Mouse (Mus musculus) embryonic facial prominence, embryonic 12.5 days (tissue): Measurements from ENCODE around the gene Cap2. TPM values are rescaled to one million over a fixed set of nuclear protein-coding genes. Genes with fewer than 3 reads are reported as not detected.

Experiments
- ATAC-seq: fragments of 200-750 bp; cut with Nextera tagmentation; 2 replicates; pipeline ENCODE4 v1.8.0; 2017; ENCODE audit not compliant: insufficient number of reproducible peaks, insufficient read depth, low FRiP score, low TSS enrichment
- H3K27ac ChIP-seq: fragments of 300-500 bp; sonication (generic); 2 replicates; pipeline ENCODE4 v1.5.1; 2016; ENCODE audit warnings: mild to moderate bottlenecking
- H3K27me3 ChIP-seq: fragments of 300-500 bp; sonication (generic); 2 replicates; pipeline ENCODE4 v1.6.1; 2016; ENCODE audit warnings: mild to moderate bottlenecking, moderate library complexity
- H3K36me3 ChIP-seq: fragments of 300-500 bp; sonication (generic); 2 replicates; pipeline ENCODE4 v1.6.1; 2016; ENCODE audit warnings: mild to moderate bottlenecking
- H3K4me1 ChIP-seq: fragments of 300-500 bp; sonication (generic); 2 replicates; pipeline ENCODE4 v1.6.1; 2016
- H3K4me2 ChIP-seq: fragments of 300-500 bp; sonication (generic); replicated peaks from 2 replicates; pipeline ENCODE4 v1.6.1; 2016; ENCODE audit warnings: mild to moderate bottlenecking, moderate library complexity
- H3K4me3 ChIP-seq: fragments of 300-500 bp; sonication (generic); 2 replicates; pipeline ENCODE4 v1.5.1; 2016; ENCODE audit warnings: mild to moderate bottlenecking
- H3K9ac ChIP-seq: fragments of 300-500 bp; sonication (generic); 2 replicates; pipeline ENCODE4 v1.6.1; 2016; ENCODE audit warnings: mild to moderate bottlenecking, moderate library complexity
- H3K9me3 ChIP-seq: fragments of 300-500 bp; sonication (generic); 2 replicates; pipeline ENCODE4 v1.6.1; 2016; ENCODE audit warnings: mild to moderate bottlenecking, moderate library complexity
- WGBS: fragments of 180-500 bp; shearing (Covaris S2); methylation state at CpG from one replicate; pipeline ENCODE4 v1.1.7; 2016; 5-methylcytosine and 5-hydroxymethylcytosine counted together
- polyA plus RNA-seq: library from polyadenylated mRNA; unstranded; fragments of >200 nt; fragmentation: Nextera tagmentation; extraction: Ambion mirVana; gene quantifications from 2 replicates; pipeline ENCODE4 v1.2.1, GENCODE M21; 2016

Cap2 gene
- polyA plus RNA-seq, 1 experiment from 2014 or later, result 12.4 TPM

DNA sequence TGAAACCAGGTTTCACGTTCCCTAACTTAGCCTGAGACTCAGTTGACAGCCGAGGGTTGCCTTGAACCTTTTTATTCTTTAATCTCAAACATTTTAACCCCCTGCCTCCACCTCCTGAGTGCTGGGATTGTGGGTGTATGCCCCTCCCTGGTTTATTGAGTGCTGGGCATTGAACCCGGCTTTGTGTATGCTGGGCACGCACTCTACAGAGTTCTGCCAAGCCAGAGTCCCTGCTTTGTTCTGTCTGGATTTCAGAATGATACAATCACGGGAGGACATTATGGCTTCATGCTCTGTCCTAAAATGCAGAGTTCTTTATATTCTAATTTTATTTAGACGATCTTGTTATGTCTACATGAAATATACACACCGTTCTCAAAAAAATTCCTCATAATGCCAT lies 41.1 kb downstream of the Cap2 start:
- Histone ChIP-seq H3K27ac (no peak overlapping the region), H3K4me1 (no peaks in the 10 kb centered on the region), H3K4me3 (no peak overlapping the region), H3K36me3 (no peaks in the 10 kb centered on the region), H3K27me3 (no peaks in the 10 kb centered on the region), H3K4me2 (no peak overlapping the region), H3K9ac (no peak overlapping the region), H3K9me3 (no peaks in the 10 kb centered on the region)
- no peak for ATAC-seq
- WGBS, result 87% methylated on average over 7 of the region's 7 CpGs

DNA sequence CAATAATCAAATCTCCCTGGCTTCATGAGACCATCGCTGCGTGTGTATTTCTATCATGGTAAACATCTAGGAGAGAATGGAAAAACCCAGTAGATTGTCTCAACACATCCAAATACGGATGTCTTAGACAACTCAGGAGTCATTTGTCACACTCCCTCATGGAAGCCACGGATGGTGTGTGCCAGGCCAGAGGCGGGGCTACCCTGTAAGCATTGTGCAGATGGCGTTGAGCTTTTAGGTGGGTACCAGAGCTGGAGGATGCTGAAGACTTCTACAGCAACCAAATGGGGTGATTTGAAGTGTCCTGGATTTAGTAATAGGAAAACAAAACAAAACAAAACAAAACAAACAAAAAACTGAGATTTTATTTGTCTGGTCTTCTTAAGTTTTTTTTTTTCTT lies 43.0 kb downstream of the Cap2 start:
- no peaks in the 10 kb centered on the region for H3K27me3 ChIP-seq
- H3K4me1 ChIP-seq, result no peaks in the 10 kb centered on the region
- no peaks in the 10 kb centered on the region for H3K36me3 ChIP-seq
- no peak overlapping the region for H3K9ac ChIP-seq
- H3K9me3 ChIP-seq, result no peaks in the 10 kb centered on the region
- no peak overlapping the region for H3K4me2 ChIP-seq
- H3K27ac ChIP-seq, result no peak overlapping the region
- ATAC-seq, result no peak
- H3K4me3 ChIP-seq, result no peak overlapping the region
- WGBS, result 81% methylated on average over 6 of the region's 6 CpGs

DNA sequence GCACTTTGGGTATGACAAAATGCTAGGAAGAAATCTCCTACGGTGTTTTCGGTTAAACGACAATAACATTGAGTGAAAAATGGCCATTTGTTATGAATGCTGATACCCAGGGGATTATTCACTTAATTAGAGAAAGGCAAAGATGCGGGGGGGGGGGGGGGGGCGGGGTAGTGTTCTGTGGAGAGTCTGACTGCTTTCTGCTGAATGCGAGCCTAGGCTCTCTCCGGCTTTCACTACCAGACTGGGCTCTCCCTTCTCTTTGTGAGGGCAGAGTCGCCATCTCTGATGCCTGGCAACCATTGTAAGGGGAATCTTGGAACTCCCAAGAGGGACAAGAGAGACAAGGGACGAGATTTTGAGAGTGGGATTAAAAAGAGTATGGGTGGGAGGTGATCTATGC lies 43.4 kb downstream of the Cap2 start:
- Histone ChIP-seq H3K4me1 (no peaks in the 10 kb centered on the region), H3K9me3 (no peaks in the 10 kb centered on the region), H3K9ac (no peak overlapping the region), H3K27me3 (no peaks in the 10 kb centered on the region), H3K27ac (no peak overlapping the region), H3K4me2 (no peak overlapping the region), H3K4me3 (no peak overlapping the region), H3K36me3 (no peaks in the 10 kb centered on the region)
- ATAC-seq, result no peak
- WGBS, result 34% methylated on average over 9 of the region's 9 CpGs

DNA sequence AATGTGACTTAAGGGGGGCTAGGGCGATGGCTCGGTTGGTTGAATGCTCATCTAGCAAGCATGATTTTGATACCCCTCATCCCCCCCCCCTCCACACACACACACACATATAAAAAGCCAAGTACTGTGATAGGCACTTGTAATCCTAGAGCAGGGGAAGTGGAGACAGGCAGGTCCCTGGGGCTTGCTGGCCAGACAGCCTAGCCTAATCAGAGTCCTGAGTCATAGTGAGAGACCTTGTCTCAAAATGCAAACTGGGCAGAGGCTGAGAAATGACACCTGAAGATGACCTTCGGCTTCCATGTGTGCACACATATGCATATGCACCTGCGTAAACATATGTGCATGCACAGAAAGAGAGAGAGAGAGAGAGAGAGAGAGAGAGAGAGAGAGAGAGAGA lies 45.2 kb downstream of the Cap2 start:
- 86% methylated on average over 4 of the region's 4 CpGs for WGBS
- no peak for ATAC-seq
- no peaks in the 10 kb centered on the region for H3K27me3 ChIP-seq
- no peak overlapping the region for H3K4me3 ChIP-seq
- no peak overlapping the region for H3K9ac ChIP-seq
- no peaks in the 10 kb centered on the region for H3K9me3 ChIP-seq
- no peaks in the 10 kb centered on the region for H3K4me1 ChIP-seq
- H3K27ac ChIP-seq, result no peak overlapping the region
- H3K4me2 ChIP-seq, result no peak overlapping the region
- H3K36me3 ChIP-seq, result no peaks in the 10 kb centered on the region

DNA sequence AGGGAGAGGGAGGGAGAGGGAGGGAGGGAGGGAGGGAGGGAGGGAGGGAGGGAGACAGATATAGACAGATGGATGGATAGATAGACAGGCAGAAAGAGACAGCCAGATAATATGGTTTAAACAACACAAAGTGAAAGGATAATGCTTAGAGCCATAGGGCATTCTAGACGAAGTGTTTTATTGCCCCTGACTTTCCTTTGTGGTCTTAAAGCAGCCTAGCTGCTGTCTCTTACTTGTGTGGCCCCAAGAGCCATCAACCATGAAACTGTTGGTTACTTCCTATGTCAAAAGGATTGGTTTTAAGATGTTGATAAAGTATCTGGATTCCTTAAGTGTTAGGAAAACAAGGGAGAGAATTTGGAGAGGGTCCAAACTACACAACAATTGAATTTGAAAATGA lies 45.6 kb downstream of the Cap2 start:
- WGBS, result 58% methylated on average over 1 of the region's 1 CpGs
- H3K36me3 ChIP-seq, result no peaks in the 10 kb centered on the region
- ATAC-seq, result no peak
- no peak overlapping the region for H3K9ac ChIP-seq
- no peak overlapping the region for H3K27ac ChIP-seq
- no peaks in the 10 kb centered on the region for H3K9me3 ChIP-seq
- H3K4me1 ChIP-seq, result no peaks in the 10 kb centered on the region
- no peak overlapping the region for H3K4me3 ChIP-seq
- H3K4me2 ChIP-seq, result no peak overlapping the region
- no peaks in the 10 kb centered on the region for H3K27me3 ChIP-seq

DNA sequence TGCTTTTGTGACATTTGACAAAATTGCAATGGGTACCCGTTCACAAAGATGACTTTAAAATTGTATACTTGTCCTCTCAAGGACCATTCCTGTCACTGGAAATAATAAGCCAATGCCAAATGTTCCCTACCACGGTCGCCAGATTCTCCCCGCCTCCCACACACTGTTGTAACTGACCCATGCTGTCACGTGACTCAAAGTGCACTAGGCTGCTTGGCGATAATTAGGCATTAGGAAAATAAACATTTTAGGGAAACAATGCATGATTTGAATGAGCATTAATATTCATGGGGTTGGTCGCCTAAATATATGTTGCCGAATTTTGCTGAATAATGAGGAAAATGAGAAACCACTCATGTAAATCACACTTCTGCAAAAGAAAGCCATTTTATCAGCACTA lies 46.5 kb downstream of the Cap2 start:
- Histone ChIP-seq H3K4me1 (no peaks in the 10 kb centered on the region), H3K9me3 (no peaks in the 10 kb centered on the region), H3K27ac (no peak overlapping the region), H3K27me3 (no peaks in the 10 kb centered on the region), H3K4me2 (no peak overlapping the region), H3K4me3 (no peak overlapping the region), H3K9ac (no peak overlapping the region), H3K36me3 (no peaks in the 10 kb centered on the region)
- whole genome bisulfite sequencing, result 77% methylated on average over 8 of the region's 8 CpGs
- no peak for ATAC-seq

DNA sequence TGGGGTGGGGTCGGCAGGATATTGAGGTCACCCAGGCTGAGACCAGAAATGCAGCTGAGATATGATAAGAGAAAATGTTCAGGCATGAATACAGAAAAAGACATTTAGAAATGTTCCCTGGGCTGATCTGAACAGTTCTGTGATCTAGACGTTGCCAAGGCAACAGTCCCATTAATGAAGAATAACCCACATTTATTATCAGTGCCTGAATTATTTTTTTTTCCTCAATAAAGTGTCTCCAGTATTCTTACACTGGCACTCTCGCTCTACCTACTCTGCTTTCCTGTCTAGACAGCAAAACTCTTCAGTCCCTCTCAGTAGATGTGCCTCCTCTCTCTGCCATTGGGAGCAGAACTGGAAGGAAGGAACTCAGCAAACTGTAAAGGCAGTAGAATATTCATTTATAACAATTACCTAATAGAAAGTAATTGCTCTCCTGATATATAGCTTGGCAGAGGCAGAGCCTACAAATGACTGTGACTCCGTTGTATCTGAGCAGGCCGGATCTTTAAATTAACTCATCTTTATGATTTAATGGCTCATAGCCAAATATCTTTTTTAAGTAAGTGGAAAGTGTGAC lies 47.0 kb downstream of the Cap2 start:
- 92% methylated on average over 5 of the region's 5 CpGs for WGBS
- Histone ChIP-seq H3K27me3 (no peaks in the 10 kb centered on the region), H3K36me3 (no peaks in the 10 kb centered on the region), H3K4me3 (no peak overlapping the region), H3K4me2 (no peak overlapping the region), H3K4me1 (no peaks in the 10 kb centered on the region), H3K9me3 (no peaks in the 10 kb centered on the region), H3K27ac (no peak overlapping the region), H3K9ac (no peak overlapping the region)
- no peak for ATAC-seq

DNA sequence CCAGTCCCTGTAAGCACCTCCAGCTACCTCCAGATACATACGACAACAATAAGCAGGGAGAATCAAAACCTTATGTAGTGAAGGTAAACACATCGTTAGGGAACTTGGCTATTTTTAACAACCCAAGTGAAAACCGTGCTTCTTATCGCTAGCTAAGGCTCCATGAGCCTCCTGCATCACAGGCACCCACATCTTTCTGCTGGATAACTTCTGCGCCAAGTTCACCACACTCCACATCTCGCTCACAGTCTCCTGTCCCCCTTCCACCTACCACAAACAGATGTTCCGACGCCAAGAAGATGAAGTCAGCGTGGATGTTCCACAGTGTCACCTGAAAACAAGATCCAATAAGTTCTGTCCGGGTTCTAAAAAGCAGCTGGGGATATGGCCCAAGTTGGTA lies 49.0 kb downstream of the Cap2 start:
- H3K36me3 ChIP-seq, result no peaks in the 10 kb centered on the region
- no peaks in the 10 kb centered on the region for H3K27me3 ChIP-seq
- H3K9ac ChIP-seq, result no peak overlapping the region
- no peak for ATAC-seq
- H3K27ac ChIP-seq, result no peak overlapping the region
- H3K4me3 ChIP-seq, result no peak overlapping the region
- H3K9me3 ChIP-seq, result no peaks in the 10 kb centered on the region
- 79% methylated on average over 10 of the region's 10 CpGs for WGBS
- H3K4me2 ChIP-seq, result no peak overlapping the region
- no peaks in the 10 kb centered on the region for H3K4me1 ChIP-seq

DNA sequence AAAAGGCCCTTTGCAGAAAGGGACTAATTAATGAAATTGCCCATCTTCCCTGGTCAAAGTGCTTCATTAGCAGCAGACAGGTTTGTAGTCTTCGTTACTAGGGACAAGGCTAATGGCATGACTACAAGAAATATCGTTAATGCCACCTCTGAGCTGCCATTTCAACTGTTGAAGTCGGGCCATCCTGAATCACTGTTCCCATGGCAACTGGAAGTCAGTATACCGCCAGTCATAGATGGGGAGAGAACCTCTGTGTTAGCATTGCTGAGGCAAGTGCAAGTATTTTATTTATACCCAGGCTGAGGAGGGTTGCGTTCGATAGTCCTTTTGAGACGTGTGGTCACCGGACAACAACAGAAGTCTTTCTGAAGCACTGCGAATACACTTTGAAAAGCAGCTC lies 53.1 kb downstream of the Cap2 start:
- no peak for ATAC-seq

DNA sequence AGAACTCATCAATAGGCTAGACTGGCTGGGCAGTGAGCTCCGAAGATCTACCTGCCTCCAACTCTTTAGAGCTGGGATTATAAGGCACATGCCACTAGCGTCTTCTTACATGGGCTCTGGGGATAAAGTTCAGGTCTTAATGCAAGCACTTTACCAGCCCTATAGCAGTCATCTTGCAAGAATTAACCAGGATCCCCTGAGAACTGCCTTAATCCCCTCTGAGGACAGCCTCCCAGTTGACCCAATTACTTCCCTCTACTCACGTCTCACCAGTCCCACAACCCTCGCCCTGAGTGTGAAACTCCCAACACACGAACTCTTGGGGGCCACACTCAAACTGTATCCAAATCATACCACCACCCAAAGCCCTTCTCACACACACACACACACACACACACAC lies 64.3 kb downstream of the Cap2 start:
- Histone ChIP-seq H3K4me2 (no peak overlapping the region), H3K27me3 (no peaks in the 10 kb centered on the region), H3K27ac (no peak overlapping the region), H3K9me3 (no peaks in the 10 kb centered on the region), H3K4me3 (no peak overlapping the region), H3K4me1 (no peaks in the 10 kb centered on the region), H3K9ac (no peak overlapping the region), H3K36me3 (no peaks in the 10 kb centered on the region)
- no peak for ATAC-seq
- 72% methylated on average over 5 of the region's 5 CpGs for WGBS

More for the DNA sequence above, 53.1 kb downstream of the Cap2 start:
- no peaks in the 10 kb centered on the region for H3K27me3 ChIP-seq
- H3K4me3 ChIP-seq, result no peak overlapping the region
- no peak overlapping the region for H3K27ac ChIP-seq
- no peak overlapping the region for H3K9ac ChIP-seq
- H3K4me1 ChIP-seq, result no peaks in the 10 kb centered on the region
- no peaks in the 10 kb centered on the region for H3K9me3 ChIP-seq
- no peaks in the 10 kb centered on the region for H3K36me3 ChIP-seq
- 83% methylated on average over 9 of the region's 9 CpGs for WGBS
- H3K4me2 ChIP-seq, result no peak overlapping the region

DNA sequence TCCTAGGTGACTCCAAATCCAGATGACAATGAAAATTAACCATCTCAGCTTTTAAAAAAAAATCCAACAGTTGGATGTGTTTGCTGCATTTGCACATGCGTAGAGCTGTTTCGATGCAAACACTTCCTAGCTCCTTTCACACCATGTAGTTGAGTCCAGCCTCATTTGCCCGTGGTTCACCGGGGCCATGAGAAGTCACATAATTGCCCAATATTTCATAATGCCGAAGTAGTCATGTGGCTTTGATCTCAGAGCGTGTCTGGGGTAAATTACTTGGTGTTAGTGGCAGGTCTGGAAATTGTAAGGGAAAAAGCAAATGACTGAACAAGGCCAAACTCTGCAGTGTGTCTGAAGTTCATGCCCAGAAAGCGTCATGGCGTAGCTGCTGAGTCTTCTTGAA lies 67.8 kb downstream of the Cap2 start:
- no peak for ATAC-seq

DNA sequence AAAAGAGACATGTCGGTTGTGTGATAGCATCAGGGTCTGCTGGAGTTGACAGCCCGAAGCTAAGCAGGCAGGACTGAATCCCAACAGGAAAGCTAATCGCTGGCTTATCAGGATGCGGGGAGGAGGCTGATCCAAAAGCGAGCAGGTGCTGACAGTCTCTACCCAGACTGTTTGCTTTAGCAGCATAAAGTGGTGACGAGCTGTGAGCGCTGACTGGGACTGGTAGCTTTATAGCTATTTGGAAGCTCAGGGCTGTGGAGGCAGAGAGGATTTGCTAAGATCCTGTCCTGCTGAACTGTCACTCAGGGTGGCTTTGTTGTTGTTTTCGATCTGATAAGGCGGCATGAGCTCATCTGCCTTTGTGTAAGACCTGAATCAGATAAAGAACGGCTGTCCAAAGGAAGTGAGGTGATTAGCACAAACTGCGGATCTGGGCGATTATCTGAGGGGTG lies 69.5 kb downstream of the Cap2 start:
- Histone ChIP-seq H3K9me3 (no peaks in the 10 kb centered on the region), H3K27ac (no peak overlapping the region), H3K4me3 (no peak overlapping the region), H3K9ac (no peak overlapping the region), H3K4me1 (peaks cover 3% of the 10 kb centered on the region; the same call in 1 of the 2 replicates), H3K4me2 (peak overlapping the region; percentile 21), H3K27me3 (no peaks in the 10 kb centered on the region), H3K36me3 (no peaks in the 10 kb centered on the region)
- no peak for ATAC-seq
- WGBS, result 6% methylated on average over 12 of the region's 12 CpGs

More for the DNA sequence above, 67.8 kb downstream of the Cap2 start:
- Histone ChIP-seq H3K27ac (no peak overlapping the region), H3K4me3 (no peak overlapping the region), H3K36me3 (no peaks in the 10 kb centered on the region), H3K9ac (no peak overlapping the region), H3K4me2 (no peak overlapping the region), H3K4me1 (peaks cover 3% of the 10 kb centered on the region; the same call in 1 of the 2 replicates), H3K9me3 (no peaks in the 10 kb centered on the region), H3K27me3 (no peaks in the 10 kb centered on the region)
- 62% methylated on average over 8 of the region's 8 CpGs for WGBS
